Mouse (Mus musculus): ENCODE results near the gene Parp14.
"Not testable (repeated sequence)": the region's sequence is repeated elsewhere in the genome, so short reads cannot be mapped to it uniquely, and the experiment has no call there.

Parp14 gene

GRCm38 (mm10) chr16:35871048-35871851 is at the start of gene Parp14:
Gene Parp14 (minus strand): TSS chr16:35871544.
- DNase-seq (ENCODE audit: low read depth, low spot score) = no peak

- no peak for DNase-seq (ENCODE audit: low read depth, low spot score)
Measured at GRCm38 (mm10) chr16:35918721-35919543, 47.6 kb upstream of the Parp14 start.

- DNase-seq (ENCODE audit: low read depth, low spot score) = no peak
Measured at GRCm38 (mm10) chr16:35914301-35914700, 43.0 kb upstream of the Parp14 start.

GRCm38 (mm10) chr16:35913526-35913925 is 42.2 kb upstream of the Parp14 start:
- DNase-seq (ENCODE audit: low read depth, low spot score) = no peak

- DNase-seq (ENCODE audit: low read depth, low spot score) = no peak
Measured at GRCm38 (mm10) chr16:35911449-35911848, 40.1 kb upstream of the Parp14 start.

DNA sequence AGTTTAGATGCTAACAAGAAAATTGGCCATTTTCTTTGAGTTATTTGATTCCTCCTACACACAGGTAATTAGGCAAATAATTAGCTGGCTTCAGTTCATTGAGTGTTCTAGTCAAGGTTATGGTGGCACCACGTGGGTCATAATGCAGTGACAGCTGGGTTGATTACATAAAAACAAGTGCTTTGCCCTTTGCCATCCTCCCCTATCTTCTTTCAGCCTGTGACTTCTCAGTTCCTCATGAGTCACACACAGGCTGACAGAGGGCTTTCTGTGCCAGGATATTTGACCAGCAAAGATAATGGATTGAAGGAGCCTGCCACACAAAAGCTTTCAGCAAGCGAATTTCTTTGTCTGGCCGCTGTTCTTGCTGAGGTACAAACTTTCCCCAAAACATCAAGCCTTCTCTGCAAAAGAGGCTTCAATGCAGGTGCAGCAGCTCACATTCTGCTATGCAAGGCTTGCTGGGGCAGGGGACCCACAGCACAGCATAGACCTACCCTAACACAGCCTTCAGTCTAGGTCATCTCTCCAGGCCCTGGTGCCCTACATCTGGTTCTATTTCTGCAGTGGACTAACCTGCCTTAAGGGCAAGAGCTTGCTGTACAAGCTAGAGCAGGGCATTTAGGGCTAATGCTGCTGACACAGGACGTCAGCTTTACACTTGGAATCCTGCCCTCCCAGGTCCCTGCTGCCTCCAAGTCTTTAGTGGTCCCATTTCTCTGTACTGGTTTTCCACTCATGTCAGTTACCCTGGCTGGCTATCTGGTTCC is 36.3 kb upstream of the Parp14 start:
- DNase-seq (ENCODE audit: low read depth, low spot score) = no peak

GRCm38 (mm10) chr16:35906887-35907286 is 35.5 kb upstream of the Parp14 start:
- no peak for DNase-seq (ENCODE audit: low read depth, low spot score)

DNA sequence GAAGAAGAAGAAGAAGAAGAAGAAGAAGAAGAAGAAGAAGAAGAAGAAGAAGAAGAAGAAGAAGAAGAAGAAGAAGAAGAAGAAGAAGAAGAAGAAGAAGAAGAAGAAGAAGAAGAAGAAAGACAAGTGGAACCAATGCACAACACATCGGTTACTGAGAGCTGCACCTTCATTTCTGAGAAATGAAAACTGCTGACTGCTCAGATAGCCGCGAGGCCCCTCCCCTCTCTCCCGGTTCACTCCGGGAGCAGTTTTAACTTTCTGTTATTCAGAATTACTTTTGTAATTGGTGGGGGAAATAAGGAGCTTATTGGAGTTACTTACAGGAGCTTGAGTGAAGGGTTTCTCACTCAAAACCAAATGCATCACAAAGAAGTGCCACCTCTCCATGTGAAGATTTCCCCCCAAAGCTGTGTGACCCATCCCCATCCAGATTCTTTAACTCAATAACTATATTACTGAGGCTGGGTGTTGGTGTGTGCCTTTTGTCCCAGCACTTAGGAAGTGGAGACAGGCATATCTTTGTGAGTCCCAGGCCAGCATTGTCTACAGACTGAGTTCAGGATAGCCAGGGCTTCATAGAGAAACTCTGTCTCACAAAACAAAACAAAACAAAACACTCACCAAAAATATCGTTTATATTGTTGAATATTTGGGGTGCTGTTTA is 34.6 kb upstream of the Parp14 start:
- DNase-seq (ENCODE audit: low read depth, low spot score) = no peak

GRCm38 (mm10) chr16:35905355-35905754 is 34.0 kb upstream of the Parp14 start:
- no peak for DNase-seq (ENCODE audit: low read depth, low spot score)

GRCm38 (mm10) chr16:35904121-35904736 is 32.9 kb upstream of the Parp14 start:
- DNase-seq (ENCODE audit: low read depth, low spot score) = no peak

GRCm38 (mm10) chr16:35903014-35903640 is 31.8 kb upstream of the Parp14 start:
- DNase-seq (ENCODE audit: low read depth, low spot score) = no peak

- DNase-seq (ENCODE audit: low read depth, low spot score) = no peak
Measured at GRCm38 (mm10) chr16:35900541-35900940, 29.2 kb upstream of the Parp14 start.

DNA sequence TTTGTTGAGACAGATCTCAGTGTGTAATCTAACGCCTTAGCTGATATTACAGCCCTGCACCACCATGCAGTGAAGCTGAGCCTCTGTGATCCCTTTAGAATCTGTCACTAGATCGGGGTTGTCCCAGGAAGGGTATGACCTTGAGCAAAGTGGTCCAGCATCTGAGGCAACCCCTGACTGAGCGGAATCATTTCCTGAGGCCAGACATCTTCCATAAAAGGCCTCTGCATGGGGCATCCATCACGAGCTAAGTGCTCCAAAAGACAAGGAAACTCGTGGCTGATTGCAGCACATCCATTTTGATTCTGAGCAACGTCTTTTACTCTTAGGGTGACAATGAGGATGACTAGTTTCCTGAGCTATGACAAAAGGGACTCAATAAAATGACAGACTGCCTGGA is 23.7 kb upstream of the Parp14 start:
- DNase-seq (ENCODE audit: low read depth, low spot score) = no peak

- not testable (repeated sequence) for DNase-seq (ENCODE audit: low read depth, low spot score)
Measured at GRCm38 (mm10) chr16:35891603-35892002, 20.3 kb upstream of the Parp14 start.

GRCm38 (mm10) chr16:35890645-35891044 is 19.3 kb upstream of the Parp14 start:
- no peak for DNase-seq (ENCODE audit: low read depth, low spot score)

- no peak for DNase-seq (ENCODE audit: low read depth, low spot score)
Measured at GRCm38 (mm10) chr16:35888910-35889309, 17.6 kb upstream of the Parp14 start.

- no peak for DNase-seq (ENCODE audit: low read depth, low spot score)
Measured at GRCm38 (mm10) chr16:35888174-35888573, 16.8 kb upstream of the Parp14 start.

- no peak for DNase-seq (ENCODE audit: low read depth, low spot score)
Measured at GRCm38 (mm10) chr16:35874416-35874815, 3.1 kb upstream of the Parp14 start.

- DNase-seq (ENCODE audit: low read depth, low spot score) = no peak
Measured at GRCm38 (mm10) chr16:35872410-35873006, 1.2 kb upstream of the Parp14 start.

DNA sequence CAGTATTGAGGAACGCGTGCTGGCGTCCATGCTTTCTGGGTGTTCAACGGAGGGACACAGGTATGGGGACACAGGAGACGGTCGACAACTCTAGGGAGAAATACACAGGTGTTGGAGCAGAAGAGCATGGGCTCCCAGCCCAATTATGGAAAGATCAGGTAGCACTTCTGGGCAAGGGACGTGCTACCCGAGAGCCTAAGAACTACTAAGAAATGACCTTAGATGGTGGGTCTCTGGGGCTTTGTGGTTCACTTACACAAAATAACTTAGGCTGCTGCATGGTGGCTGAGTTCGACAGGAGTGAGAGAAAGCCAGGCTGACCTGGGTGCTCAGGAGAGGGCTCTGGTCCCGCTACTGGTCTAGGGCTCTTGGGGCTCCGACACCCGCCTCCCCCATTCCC is 554 bp upstream of the Parp14 start:
- no peak for DNase-seq (ENCODE audit: low read depth, low spot score)

Measured in embryo, embryonic 11.5 days (tissue).